Comparison of ENCODE assay signal across 22 mouse cellular contexts in the genomic region with DNA sequence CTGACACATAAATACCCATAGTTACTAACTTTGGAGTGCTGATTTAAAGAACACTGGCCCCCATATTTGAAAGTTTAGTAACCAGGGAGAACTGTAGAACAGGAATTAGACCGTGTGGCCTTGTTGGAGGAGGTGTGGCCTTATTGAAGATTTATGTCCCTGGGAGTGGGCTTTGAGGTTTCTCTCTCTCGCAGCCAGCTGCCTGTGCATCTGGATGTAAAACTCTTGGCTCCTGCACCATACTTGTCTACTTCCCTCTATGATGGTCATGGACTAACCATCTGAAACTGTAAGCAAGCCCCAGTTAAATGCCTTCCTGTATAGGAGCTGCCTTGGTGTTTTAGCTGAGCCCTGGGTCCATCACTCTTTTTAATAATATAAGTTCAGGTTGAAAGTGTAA. TPM values are rescaled to one million over a fixed set of nuclear protein-coding genes. Genes with fewer than 3 reads are reported as not detected.
"Had no signal": no experiment of that assay in that cellular context is flagged by ENCODE, and none has a peak within 500 bp of the region (broad histone marks: within the 10 kb centered on the region; RNA-seq: fewer than 3 reads in every experiment).

No protein-coding gene starts in this region.

- H3K4me1 ChIP-seq: heart, embryonic 10.5 days; heart, embryonic 12.5 days; hindbrain, embryonic 13.5 days had no signal

- ATAC-seq: hindbrain, postnatal 0 days; intestine, embryonic 16.5 days had no signal

- H3K27me3 ChIP-seq: heart, embryonic 12.5 days; hindbrain, embryonic 13.5 days; hindbrain, embryonic 15.5 days; limb, embryonic 12.5 days; liver, embryonic 13.5 days had no signal

- H3K27ac ChIP-seq: heart, embryonic 10.5 days; hindbrain, embryonic 13.5 days; hindbrain, embryonic 15.5 days; hindbrain, postnatal 0 days; limb, embryonic 10.5 days; limb, embryonic 12.5 days; liver, embryonic 13.5 days had no signal

- H3K4me3 ChIP-seq: heart, embryonic 10.5 days; heart, embryonic 12.5 days; hindbrain, embryonic 13.5 days; hindbrain, embryonic 15.5 days; limb, embryonic 10.5 days; limb, embryonic 12.5 days; liver, embryonic 13.5 days had no signal

- H3K36me3 ChIP-seq: limb, embryonic 10.5 days; liver, embryonic 13.5 days had no signal

- DNase-seq: gastrocnemius, postnatal 14 days; gastrocnemius, postnatal 36 days; heart, adult 18-20 months; heart, postnatal 10 days; heart, postnatal 4 days; kidney, adult 18-20 months; kidney, adult 8-10 months; kidney, postnatal 14 days; kidney, postnatal 36 days; layer of hippocampus, adult 9-11 months; layer of hippocampus, postnatal 36 days; liver; liver, embryonic 13.5 days had no signal

RNA-seq across cellular contexts. Expression of a gene that starts 59.6 kb away (rescaled TPM):
- total RNA-seq: gastrocnemius, adult 8-10 months had no signal
